Mouse (Mus musculus) embryonic facial prominence, embryonic 15.5 days (tissue): Measurements from ENCODE around the gene Mafb. TPM values are rescaled to one million over a fixed set of nuclear protein-coding genes. Genes with fewer than 3 reads are reported as not detected.
A peak's percentile ranks its signal among the peaks of the same experiment; 100 is the strongest.

Experiments used
- ATAC-seq: fragments of 200-750 bp; cut with Nextera tagmentation; 2 replicates; pipeline ENCODE4 v1.8.0; 2017; ENCODE audit warnings: low read depth, moderate TSS enrichment; ENCODE audit not compliant: insufficient number of reproducible peaks, low FRiP score, low TSS enrichment
- H3K27ac ChIP-seq: fragments of 300-500 bp; sonication (generic); replicated peaks from 2 replicates; pipeline ENCODE4 v1.5.1; 2015; ENCODE audit warnings: mild to moderate bottlenecking, inconsistent platforms
- H3K27me3 ChIP-seq: fragments of 300-500 bp; sonication (generic); 2 replicates; pipeline ENCODE4 v1.6.1; 2015; ENCODE audit warnings: inconsistent platforms
- H3K36me3 ChIP-seq: fragments of 300-500 bp; sonication (generic); 2 replicates; pipeline ENCODE4 v1.6.1; 2015; ENCODE audit warnings: mild to moderate bottlenecking, inconsistent platforms
- H3K4me1 ChIP-seq: fragments of 300-500 bp; sonication (generic); 2 replicates; pipeline ENCODE4 v1.6.1; 2015; ENCODE audit warnings: inconsistent platforms
- H3K4me2 ChIP-seq: fragments of 300-500 bp; sonication (generic); replicated peaks from 2 replicates; pipeline ENCODE4 v1.6.1; 2015; ENCODE audit warnings: mild to moderate bottlenecking, inconsistent platforms
- H3K4me3 ChIP-seq: fragments of 300-500 bp; sonication (generic); replicated peaks from 2 replicates; pipeline ENCODE4 v1.5.1; 2015; ENCODE audit warnings: mild to moderate bottlenecking, inconsistent platforms
- H3K9ac ChIP-seq: fragments of 300-500 bp; sonication (generic); 2 replicates; pipeline ENCODE4 v1.6.1; 2015; ENCODE audit warnings: inconsistent platforms
- H3K9me3 ChIP-seq: fragments of 300-500 bp; sonication (generic); replicated peaks from 2 replicates; pipeline ENCODE4 v1.6.1; 2016; ENCODE audit warnings: inconsistent platforms
- WGBS: fragments of 180-500 bp; shearing (Covaris S2); methylation state at CpG from one replicate; pipeline ENCODE4 v1.1.7; 2015; 5-methylcytosine and 5-hydroxymethylcytosine counted together
- polyA plus RNA-seq: library from polyadenylated mRNA; unstranded; fragments of >200 nt; fragmentation: Nextera tagmentation; extraction: Ambion mirVana; gene quantifications from 2 replicates; pipeline ENCODE4 v1.2.1, GENCODE M21; 2015

Mafb gene
- polyA plus RNA-seq, 1 experiment from 2014 or later = 40.0 TPM

- ATAC-seq = no peak
- Histone ChIP-seq H3K4me2 (no peak overlapping the region), H3K27me3 (peaks cover 42% of the 10 kb centered on the region), H3K27ac (no peak overlapping the region), H3K4me3 (no peak overlapping the region), H3K4me1 (no peaks in the 10 kb centered on the region), H3K36me3 (no peaks in the 10 kb centered on the region), H3K9ac (no peak overlapping the region), H3K9me3 (no peaks in the 10 kb centered on the region)
- WGBS = 48% methylated on average over 4 of the region's 4 CpGs
These were observed 11.4 kb upstream of the Mafb start for GRCm38 (mm10) chr2:160378271-160378670.

- no peak overlapping the region for H3K9ac ChIP-seq
- H3K4me2 ChIP-seq = no peak overlapping the region
- H3K4me1 ChIP-seq = no peaks in the 10 kb centered on the region
- WGBS = 37% methylated on average over 5 of the region's 5 CpGs
- H3K27ac ChIP-seq = no peak overlapping the region
- peaks cover 62% of the 10 kb centered on the region for H3K27me3 ChIP-seq
- no peak for ATAC-seq
- H3K9me3 ChIP-seq = no peaks in the 10 kb centered on the region
- H3K36me3 ChIP-seq = no peaks in the 10 kb centered on the region
- no peak overlapping the region for H3K4me3 ChIP-seq
These were observed 9.4 kb upstream of the Mafb start for GRCm38 (mm10) chr2:160376236-160376635.

DNA sequence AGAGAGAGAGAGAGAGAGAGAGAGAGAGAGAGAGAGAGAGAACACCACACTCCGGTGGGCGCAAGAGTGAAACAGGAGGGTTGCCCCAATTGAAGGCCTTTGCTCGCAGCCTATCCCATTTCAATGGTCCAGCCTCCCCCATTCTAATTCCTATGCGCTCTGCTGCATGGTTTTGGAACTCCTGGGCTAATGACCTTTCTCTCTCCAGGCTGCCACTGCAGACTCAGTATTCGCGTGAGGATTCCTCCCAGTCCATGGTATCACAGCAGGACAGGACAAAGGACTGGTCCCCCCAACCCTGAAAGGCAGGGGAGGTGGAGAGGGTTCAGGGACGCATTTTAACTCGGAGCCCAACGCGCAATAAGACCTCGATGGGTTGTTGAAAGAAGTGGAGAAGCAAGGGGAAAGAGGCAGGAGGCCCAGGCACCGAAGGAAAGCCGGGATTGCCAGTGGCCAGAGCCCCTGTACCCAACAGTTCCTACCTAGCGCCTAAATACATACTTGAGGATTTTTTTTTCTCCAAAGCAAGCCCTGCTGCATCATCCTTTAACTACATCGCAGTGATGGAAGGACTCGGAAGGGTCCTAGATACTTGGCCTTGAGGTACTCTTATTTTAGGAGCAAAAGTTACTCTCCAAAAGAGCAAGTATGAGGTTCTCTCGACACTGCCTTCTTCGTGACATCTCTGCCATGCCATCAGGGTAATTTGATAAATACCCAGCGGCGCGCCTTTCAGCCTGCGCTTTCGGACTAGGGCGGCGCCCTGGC lies 3.0 kb upstream of the Mafb start:
- peak overlapping the region; percentile 54 for H3K4me3 ChIP-seq
- no peaks in the 10 kb centered on the region for H3K36me3 ChIP-seq
- H3K4me2 ChIP-seq = peak overlapping the region; percentile 94
- H3K27ac ChIP-seq = no peak overlapping the region
- H3K27me3 ChIP-seq = peaks cover 67% of the 10 kb centered on the region
- H3K9me3 ChIP-seq = no peaks in the 10 kb centered on the region
- WGBS = 6% methylated on average over 25 of the region's 25 CpGs
- no peak for ATAC-seq
- no peak overlapping the region for H3K9ac ChIP-seq
- peaks cover 44% of the 10 kb centered on the region for H3K4me1 ChIP-seq

- Histone ChIP-seq H3K9me3 (no peaks in the 10 kb centered on the region), H3K9ac (no peak overlapping the region), H3K27ac (no peak overlapping the region), H3K4me3 (peak overlapping the region; percentile 54), H3K4me1 (peaks cover 47% of the 10 kb centered on the region), H3K4me2 (peak overlapping the region; percentile 94), H3K27me3 (peaks cover 58% of the 10 kb centered on the region), H3K36me3 (no peaks in the 10 kb centered on the region)
- WGBS = under 1% methylated on average over 52 of the region's 52 CpGs
- no peak for ATAC-seq
These were observed 1.8 kb upstream of the Mafb start for GRCm38 (mm10) chr2:160368422-160369357.

GRCm38 (mm10) chr2:160367448-160368208 lies 763 bp upstream of the Mafb start:
- Histone ChIP-seq H3K27me3 (peaks cover 56% of the 10 kb centered on the region), H3K9ac (peak overlapping the region; percentile 29), H3K4me2 (peak overlapping the region; percentile 94), H3K36me3 (no peaks in the 10 kb centered on the region; the same call in 1 of the 2 replicates), H3K9me3 (no peaks in the 10 kb centered on the region), H3K27ac (peak overlapping the region; percentile 93), H3K4me1 (peaks cover 47% of the 10 kb centered on the region), H3K4me3 (peak overlapping the region; percentile 54)
- ATAC-seq = peak; percentile 58
- WGBS = 0% methylated on average over 45 of the region's 45 CpGs

DNA sequence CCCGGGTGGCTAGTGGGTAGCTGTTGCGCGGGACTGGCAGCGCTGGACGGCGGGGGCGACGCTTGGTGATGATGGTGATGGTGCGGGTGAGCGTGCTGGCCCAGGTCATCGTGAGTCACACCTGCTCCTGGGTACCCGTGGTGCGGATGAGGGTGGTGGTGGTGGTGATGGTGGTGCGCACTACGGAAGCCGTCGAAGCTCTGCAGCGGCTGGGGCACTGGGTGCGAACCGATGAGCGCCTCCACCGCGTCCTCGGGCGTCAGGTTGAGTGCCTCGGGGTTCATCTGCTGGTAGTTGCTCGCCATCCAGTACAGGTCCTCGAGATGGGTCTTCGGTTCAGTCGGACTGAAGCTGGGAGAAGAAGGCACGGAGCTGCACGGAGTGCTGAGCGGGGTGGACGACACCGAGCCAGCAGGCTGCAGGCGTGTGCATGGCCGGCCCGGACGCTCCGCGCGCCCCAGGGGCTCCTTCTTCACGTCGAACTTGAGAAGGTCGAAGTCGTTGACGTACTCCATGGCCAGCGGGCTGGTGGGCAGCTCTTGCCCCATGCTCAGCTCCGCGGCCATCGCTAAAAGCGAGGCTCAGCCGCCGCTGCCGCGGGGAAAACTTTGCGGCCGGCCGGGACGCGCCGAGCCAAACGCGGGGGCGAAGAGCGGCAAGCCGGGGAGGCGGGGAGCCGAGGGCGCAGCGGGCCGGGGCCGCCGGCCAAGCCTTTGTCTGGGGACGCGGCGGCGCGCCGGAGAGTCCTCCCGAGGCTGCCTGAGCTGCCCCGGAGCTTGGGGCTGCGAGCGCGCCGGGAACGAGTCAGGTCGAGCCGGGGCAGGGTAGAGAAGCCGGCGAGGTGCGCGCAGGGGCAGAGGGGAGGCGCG lies 520 bp downstream of the Mafb start:
- peak overlapping the region; percentile 54 for H3K9ac ChIP-seq
- H3K36me3 ChIP-seq = no peaks in the 10 kb centered on the region; the same call in 1 of the 2 replicates
- H3K27ac ChIP-seq = peak overlapping the region; percentile 93
- under 1% methylated on average over 94 of the region's 95 CpGs for WGBS
- H3K27me3 ChIP-seq = peaks cover 56% of the 10 kb centered on the region
- H3K4me2 ChIP-seq = peak overlapping the region; percentile 94
- peak overlapping the region; percentile 54 for H3K4me3 ChIP-seq
- H3K4me1 ChIP-seq = peaks cover 47% of the 10 kb centered on the region
- no peaks in the 10 kb centered on the region for H3K9me3 ChIP-seq
- peak; percentile 4; the same call in 1 of the 2 replicates for ATAC-seq

- H3K27ac ChIP-seq = peak overlapping the region; percentile 48; the same call in 1 of the 2 replicates
- no peak for ATAC-seq
- H3K36me3 ChIP-seq = no peaks in the 10 kb centered on the region; the same call in 1 of the 2 replicates
- H3K4me2 ChIP-seq = peak overlapping the region; percentile 94
- H3K27me3 ChIP-seq = peaks cover 56% of the 10 kb centered on the region
- H3K9ac ChIP-seq = peak overlapping the region; percentile 54
- no peaks in the 10 kb centered on the region for H3K9me3 ChIP-seq
- WGBS = 1% methylated on average over 50 of the region's 50 CpGs
- peak overlapping the region; percentile 54 for H3K4me3 ChIP-seq
- peaks cover 43% of the 10 kb centered on the region for H3K4me1 ChIP-seq
These were observed 1.6 kb downstream of the Mafb start for GRCm38 (mm10) chr2:160365107-160365911.

GRCm38 (mm10) chr2:160364666-160365065 lies 2.2 kb downstream of the Mafb start:
- H3K27me3 ChIP-seq = peaks cover 56% of the 10 kb centered on the region
- H3K9ac ChIP-seq = peak overlapping the region; percentile 34; the same call in 1 of the 2 replicates
- WGBS = 6% methylated on average over 12 of the region's 12 CpGs
- no peak for ATAC-seq
- peak overlapping the region; percentile 54 for H3K4me3 ChIP-seq
- no peaks in the 10 kb centered on the region; the same call in 1 of the 2 replicates for H3K36me3 ChIP-seq
- H3K9me3 ChIP-seq = no peaks in the 10 kb centered on the region
- no peak overlapping the region for H3K27ac ChIP-seq
- peaks cover 37% of the 10 kb centered on the region for H3K4me1 ChIP-seq
- H3K4me2 ChIP-seq = peak overlapping the region; percentile 94

GRCm38 (mm10) chr2:160364128-160364650 lies 2.7 kb downstream of the Mafb start:
- Histone ChIP-seq H3K4me1 (peaks cover 34% of the 10 kb centered on the region), H3K36me3 (no peaks in the 10 kb centered on the region; the same call in 1 of the 2 replicates), H3K9me3 (no peaks in the 10 kb centered on the region), H3K9ac (no peak overlapping the region), H3K4me3 (peak overlapping the region; percentile 54), H3K27me3 (peaks cover 54% of the 10 kb centered on the region), H3K27ac (no peak overlapping the region), H3K4me2 (peak overlapping the region; percentile 94)
- 9% methylated on average over 9 of the region's 9 CpGs for WGBS
- ATAC-seq = no peak
